In genomic region chr3:131271157-131271556, GRCm38 (mm10) we compare ENCODE assay signal across 8 mouse cellular contexts. TPM values are rescaled to one million over a fixed set of nuclear protein-coding genes. Genes with fewer than 3 reads are reported as not detected.
DNase-seq lines count a peak whose midpoint lies in the region; ATAC-seq and TF ChIP-seq lines count a peak whose summit lies in the region.

No protein-coding gene starts in this region.

- ATAC-seq in megakaryocyte-erythroid progenitor cell, adult 5-6 weeks (replicated peaks; ENCODE audit: low FRiP score, low TSS enrichment, poor library complexity, severe bottlenecking): peak; percentile 84
- ATAC-seq in stomach, embryonic 16.5 days (ENCODE audit: insufficient read depth, low FRiP score): peak; percentile 34; the same call in 1 of the 2 replicates

- H3K9ac ChIP-seq in stomach, embryonic 16.5 days (ENCODE audit: low read length): peak overlapping the region; percentile 89

- H3K27ac ChIP-seq in embryonic fibroblast, embryonic 13.5 days (ENCODE audit: insufficient read depth, low read length): no peak overlapping the region
- H3K27ac ChIP-seq in stomach, embryonic 16.5 days (ENCODE audit: low read length): peak overlapping the region; percentile 90

- DNase-seq in urinary bladder, postnatal 14 days (ENCODE audit: low spot score): peak; percentile 52
- DNase-seq in urinary bladder, postnatal 10 days (ENCODE audit: low spot score): no peak
- DNase-seq in heart, postnatal 14 days: peak; percentile 56 to 75
- DNase-seq in kidney, postnatal 4 days: peak; percentile 76 to 86
- DNase-seq in left cerebral cortex, postnatal 36 days (ENCODE audit: low spot score in 2 of 2): no peak

- H3K4me3 ChIP-seq in embryonic fibroblast, embryonic 13.5 days (ENCODE audit: insufficient read depth, low read length): peak overlapping the region; percentile 74
- H3K4me3 ChIP-seq in stomach, embryonic 16.5 days (replicated peaks; ENCODE audit: low read length): peak overlapping the region; percentile 84

- intact Hi-C loops in heart, postnatal 14 days (cut with DNase I): no loop called here
- intact Hi-C loops in left cerebral cortex, postnatal 36 days (cut with DNase I): no loop called here

- no peaks in the 10 kb centered on the region for H3K27me3 ChIP-seq in stomach, embryonic 16.5 days (ENCODE audit: control insufficient read depth, insufficient read depth, low read length)

- WGBS in stomach, embryonic 16.5 days: 8% methylated on average over 8 of the region's 8 CpGs

- TF ChIP-seq CTCF in embryonic fibroblast, embryonic 13.5 days (IDR thresholded peaks at IDR 0.05; ENCODE audit: borderline replicate concordance, insufficient read depth, low read length): no peak

- TF ChIP-seq POLR2A in embryonic fibroblast, embryonic 13.5 days (IDR thresholded peaks at IDR 0.05; ENCODE audit: low read depth, low read length): no peak

- peak overlapping the region; percentile 60 for H3K4me2 ChIP-seq in stomach, embryonic 16.5 days (ENCODE audit: low read depth, low read length)

- H3K9me3 ChIP-seq in stomach, embryonic 16.5 days (replicated peaks; ENCODE audit: control insufficient read depth, low read length): no peaks in the 10 kb centered on the region

- peaks cover 3% of the 10 kb centered on the region; the same call in 1 of the 2 replicates for H3K4me1 ChIP-seq in embryonic fibroblast, embryonic 13.5 days (ENCODE audit: control insufficient read depth, insufficient read depth, low read length)
- peaks cover 23% of the 10 kb centered on the region for H3K4me1 ChIP-seq in stomach, embryonic 16.5 days (ENCODE audit: control insufficient read depth, insufficient read depth, low read length)

- H3K36me3 ChIP-seq in stomach, embryonic 16.5 days (ENCODE audit: control insufficient read depth, insufficient read depth, low read length): 0 out of 2 replicates have a peak, but pooled peaks cover 6% of the 10 kb centered on the region

RNA-seq across cellular contexts. Expression of gene Hadh, which starts 0.7 kb away (rescaled TPM):
- 53.8 and 69.1 TPM in 2 replicates for polyA plus RNA-seq in embryonic fibroblast, embryonic 13.5 days (2011; ENCODE audit: insufficient read length, low read depth, missing spikeins)
- total RNA-seq in heart, postnatal 14 days (2021): 100 to 1,000 TPM; 631 to 633 TPM
- 28.2 and 31.9 TPM in 2 replicates for total RNA-seq in megakaryocyte-erythroid progenitor cell, adult 5-6 weeks (2014; fragmentation: Nextera tagmentation)
- 44.7 and 49.6 TPM in 2 replicates for total RNA-seq in megakaryocyte-erythroid progenitor cell, adult 5-6 weeks (2017)
- 134 and 155 TPM in 2 replicates for polyA plus RNA-seq in stomach, embryonic 16.5 days (2015; fragmentation: Nextera tagmentation; extraction: Ambion mirVana)
- 10 to 100 TPM; 18.7 to 25.0 TPM for total RNA-seq in left cerebral cortex, postnatal 36 days (2021)

RNA-seq across cellular contexts. Expression of gene Cyp2u1, which starts 31.9 kb away (rescaled TPM):
- polyA plus RNA-seq in embryonic fibroblast, embryonic 13.5 days (2011; ENCODE audit: insufficient read length, low read depth, missing spikeins): 2.5 and 3.0 TPM in 2 replicates
- total RNA-seq in heart, postnatal 14 days (2021): 10 to 100 TPM; 27.8 to 30.0 TPM
- total RNA-seq in megakaryocyte-erythroid progenitor cell, adult 5-6 weeks (2014; fragmentation: Nextera tagmentation): 1.1 TPM in 1 of 2 replicates, not detected in the other
- 0.11 and 0.33 TPM in 2 replicates for total RNA-seq in megakaryocyte-erythroid progenitor cell, adult 5-6 weeks (2017)
- polyA plus RNA-seq in stomach, embryonic 16.5 days (2015; fragmentation: Nextera tagmentation; extraction: Ambion mirVana): 2.0 TPM in 2 replicates
- 10 to 100 TPM; 15.8 to 16.7 TPM for total RNA-seq in left cerebral cortex, postnatal 36 days (2021)

Comparison
In these comparisons a context has a peak if more than half of its experiments do, and no peak if none do; other contexts are left out.
1. DNase-seq: peak in urinary bladder, postnatal 14 days (single experiment), heart, postnatal 14 days (2 of 2) and kidney, postnatal 4 days (2 of 2); none in urinary bladder, postnatal 10 days (single experiment) and left cerebral cortex, postnatal 36 days (0 of 2).
2. RNA of gene Hadh, which starts 0.7 kb away (total RNA-seq): 631 to 633 TPM in heart, postnatal 14 days; 28.2 to 49.6 TPM in megakaryocyte-erythroid progenitor cell, adult 5-6 weeks and 18.7 to 25.0 TPM in left cerebral cortex, postnatal 36 days; every median in the first group is over 10 times any median in the second.
3. RNA of gene Cyp2u1, which starts 31.9 kb away (total RNA-seq): 27.8 to 30.0 TPM in heart, postnatal 14 days and 15.8 to 16.7 TPM in left cerebral cortex, postnatal 36 days; 0.11 to 1.1 TPM in megakaryocyte-erythroid progenitor cell, adult 5-6 weeks; every median in the first group is over 4 times any median in the second.